Mouse (Mus musculus) forebrain, embryonic 11.5 days (tissue): ENCODE measurements around the gene Copb1. TPM values are rescaled to one million over a fixed set of nuclear protein-coding genes. Genes with fewer than 3 reads are reported as not detected.

Experiments
- ATAC-seq: fragments of 200-750 bp; cut with Nextera tagmentation; replicated peaks from 2 replicates; pipeline ENCODE4 v1.8.0; 2017; ENCODE audit warnings: moderate TSS enrichment; ENCODE audit not compliant: low FRiP score
- DNase-seq: peaks from one replicate; pipeline ENCODE4 v3.0.0-alpha.2; 2017; ENCODE audit warnings: low spot score
- H3K27ac ChIP-seq: fragments of 300-500 bp; sonication (generic); 2 replicates; pipeline ENCODE4 v1.5.1; 2014; ENCODE audit warnings: low read depth, low read length
- H3K27me3 ChIP-seq: fragments of 300-500 bp; sonication (generic); 2 replicates; pipeline ENCODE4 v1.6.1; 2014; ENCODE audit warnings: mild to moderate bottlenecking, low read length, mixed read lengths; ENCODE audit not compliant: control insufficient read depth, insufficient read depth
- H3K36me3 ChIP-seq: fragments of 300-500 bp; sonication (generic); 2 replicates; pipeline ENCODE4 v1.6.1; 2014; ENCODE audit warnings: mild to moderate bottlenecking, low read length, moderate library complexity, mixed read lengths; ENCODE audit not compliant: control insufficient read depth, insufficient read depth
- H3K4me1 ChIP-seq: fragments of 300-500 bp; sonication (generic); replicated peaks from 2 replicates; pipeline ENCODE4 v1.6.1; 2014; ENCODE audit warnings: low read length, mixed read lengths; ENCODE audit not compliant: control insufficient read depth, insufficient read depth
- H3K4me2 ChIP-seq: fragments of 300-500 bp; sonication (generic); 2 replicates; pipeline ENCODE4 v1.6.1; 2014; ENCODE audit warnings: low read depth, mild to moderate bottlenecking, low read length, moderate library complexity, mixed read lengths; ENCODE audit not compliant: severe bottlenecking
- H3K4me3 ChIP-seq: fragments of 300-500 bp; sonication (generic); 2 replicates; pipeline ENCODE4 v1.5.1; 2014; ENCODE audit warnings: low read depth, low read length
- H3K9ac ChIP-seq: fragments of 300-500 bp; sonication (generic); 2 replicates; pipeline ENCODE4 v1.6.1; 2014; ENCODE audit warnings: low read length
- H3K9me3 ChIP-seq: fragments of 300-500 bp; sonication (generic); 2 replicates; pipeline ENCODE4 v1.6.1; 2016; ENCODE audit warnings: low read length, mixed read lengths; ENCODE audit not compliant: control insufficient read depth
- WGBS: fragments of 180-500 bp; shearing (Covaris S2); extraction: QIAGEN DNeasy Blood & Tissue Kit; methylation state at CpG from one replicate; pipeline ENCODE4 v1.1.7; 2014; 5-methylcytosine and 5-hydroxymethylcytosine counted together
- polyA plus RNA-seq: library from polyadenylated mRNA; unstranded; fragments of >200 nt; fragmentation: Nextera tagmentation; extraction: Ambion mirVana; gene quantifications from 2 replicates; pipeline ENCODE4 v1.2.1, GENCODE M21; 2014

The Copb1 gene
- polyA plus RNA-seq, 1 experiment from 2014 or later = 117 TPM

DNA sequence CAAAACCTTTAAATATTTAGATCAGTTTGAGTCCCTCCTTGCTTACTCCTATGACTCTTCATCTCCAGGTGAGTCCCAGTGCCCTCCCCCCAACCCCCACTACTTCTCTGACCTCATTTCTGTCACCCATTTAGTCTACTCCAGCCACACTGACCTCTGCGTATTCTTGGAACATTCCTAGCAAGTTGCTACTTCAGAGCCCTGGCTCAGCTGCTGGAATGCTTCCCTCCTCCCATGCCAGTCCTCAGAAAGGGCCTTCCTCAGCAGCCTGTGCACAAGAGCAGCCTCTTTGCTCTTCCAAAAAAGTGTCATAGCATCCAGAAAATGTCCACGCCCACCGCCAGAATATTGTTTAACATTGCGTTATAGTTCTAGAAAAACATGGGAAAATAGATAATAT is 84.5 kb downstream of the Copb1 start:
- Histone ChIP-seq H3K36me3 (no peaks in the 10 kb centered on the region), H3K9me3 (no peaks in the 10 kb centered on the region), H3K9ac (no peak overlapping the region), H3K27me3 (no peaks in the 10 kb centered on the region), H3K4me1 (no peaks in the 10 kb centered on the region), H3K27ac (no peak overlapping the region), H3K4me3 (no peak overlapping the region), H3K4me2 (no peak overlapping the region)
- 96% methylated on average over 4 of the region's 4 CpGs for WGBS
- DNase-seq (no peak), ATAC-seq (no peak)

DNA sequence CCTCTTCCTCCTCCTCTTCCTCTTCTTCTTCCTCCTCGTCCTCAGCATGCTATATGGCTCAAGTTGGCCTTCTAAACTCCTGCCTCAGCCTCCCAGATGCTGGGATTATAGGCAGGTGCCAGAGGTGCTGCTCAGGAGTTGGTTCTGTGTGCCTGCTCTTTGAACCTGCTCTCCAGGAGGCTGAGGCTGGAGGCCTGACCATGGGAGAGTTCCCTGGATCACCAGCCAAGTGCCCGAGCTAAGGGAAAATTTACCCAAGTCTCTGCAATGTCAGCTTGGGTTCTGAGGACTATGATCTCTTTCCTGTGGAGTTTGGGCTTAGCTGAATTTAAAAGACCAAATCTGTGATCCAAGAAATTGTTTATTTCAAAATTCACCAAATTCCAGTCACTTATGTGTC is 85.1 kb downstream of the Copb1 start:
- Histone ChIP-seq H3K9ac (no peak overlapping the region), H3K27me3 (no peaks in the 10 kb centered on the region), H3K27ac (no peak overlapping the region), H3K9me3 (no peaks in the 10 kb centered on the region), H3K4me2 (no peak overlapping the region), H3K36me3 (no peaks in the 10 kb centered on the region), H3K4me1 (no peaks in the 10 kb centered on the region), H3K4me3 (no peak overlapping the region)
- 83% methylated on average over 2 of the region's 2 CpGs for WGBS
- ATAC-seq (no peak), DNase-seq (no peak)

Other genes starting within 250 kb of the Copb1 start
- 25.6 and 26.6 TPM in 2 replicates for gene Rras2, start 136.9 kb downstream of the Copb1 start, polyA plus RNA-seq
- 476 and 477 TPM in 2 replicates for gene Psma1, start 21.4 kb upstream of the Copb1 start, polyA plus RNA-seq
- gene Pde3b, start 160.6 kb upstream of the Copb1 start, polyA plus RNA-seq = 10.3 and 12.9 TPM in 2 replicates